Comparison of ENCODE assay signal across 17 mouse cellular contexts in genomic region chr13:110094998-110095397, GRCm38 (mm10).
DNase-seq lines count a peak whose midpoint lies in the region; ATAC-seq and TF ChIP-seq lines count a peak whose summit lies in the region.
"Had no signal": no experiment of that assay in that cellular context is flagged by ENCODE, and none has a peak within 500 bp of the region (broad histone marks: within the 10 kb centered on the region; RNA-seq: fewer than 3 reads in every experiment).

No protein-coding gene starts in this region.

- no peak overlapping the region for H3K4me3 ChIP-seq in embryonic facial prominence, embryonic 12.5 days
- no peak overlapping the region for H3K4me3 ChIP-seq in embryonic facial prominence, embryonic 10.5 days
- H3K4me3 ChIP-seq in forebrain, embryonic 14.5 days (ENCODE audit: low read depth, low read length), result no peak overlapping the region
- no peak overlapping the region for H3K4me3 ChIP-seq in hindbrain, embryonic 16.5 days (ENCODE audit: low read length)
- H3K4me3 ChIP-seq in midbrain, postnatal 0 days (ENCODE audit: low read depth, low read length), result no peak overlapping the region
- H3K4me3 ChIP-seq: heart, embryonic 12.5 days; limb, embryonic 13.5 days had no signal

- no peak for DNase-seq in embryonic facial prominence, embryonic 10.5 days (ENCODE audit: low spot score)
- peak; percentile 35 for DNase-seq in forebrain, embryonic 14.5 days (ENCODE audit: low spot score)
- no peak for DNase-seq in midbrain, postnatal 0 days (ENCODE audit: low spot score)
- DNase-seq in cerebellum, adult 11 months, result no peak
- no peak for DNase-seq in left cerebral cortex, postnatal 36 days (ENCODE audit: low spot score in 2 of 2)
- DNase-seq in adipocyte (ENCODE audit: low spot score), result no peak
- DNase-seq: cerebellum, adult 2 months; heart, postnatal 4 days; kidney, adult 11 months; lung, adult 18-20 months; lung, postnatal 4 days; right cerebral cortex, postnatal 25 days had no signal

- H3K9ac ChIP-seq in embryonic facial prominence, embryonic 12.5 days, result no peak overlapping the region
- no peak overlapping the region for H3K9ac ChIP-seq in forebrain, embryonic 14.5 days (ENCODE audit: low read length)
- H3K9ac ChIP-seq in hindbrain, embryonic 16.5 days (ENCODE audit: low read depth, low read length), result no peak overlapping the region
- no peak overlapping the region for H3K9ac ChIP-seq in midbrain, postnatal 0 days (replicated peaks; ENCODE audit: low read length, poor library complexity, severe bottlenecking)
- H3K9ac ChIP-seq: heart, embryonic 12.5 days; limb, embryonic 13.5 days had no signal

- peak overlapping the region; percentile 11; the same call in 1 of the 2 replicates for H3K27ac ChIP-seq in embryonic facial prominence, embryonic 12.5 days
- H3K27ac ChIP-seq in embryonic facial prominence, embryonic 10.5 days (replicated peaks), result no peak overlapping the region; the same call in 1 of the 2 replicates
- H3K27ac ChIP-seq in forebrain, embryonic 14.5 days (ENCODE audit: low read depth, low read length), result peak overlapping the region; percentile 27; the same call in 1 of the 2 replicates
- H3K27ac ChIP-seq in hindbrain, embryonic 16.5 days (ENCODE audit: low read depth, low read length), result peak overlapping the region; percentile 57; the same call in 1 of the 2 replicates
- peak overlapping the region; percentile 73 for H3K27ac ChIP-seq in midbrain, postnatal 0 days (ENCODE audit: low read depth, low read length)
- H3K27ac ChIP-seq: limb, embryonic 13.5 days had no signal

- 0 out of 2 replicates have a peak, but pooled peaks cover 4% of the 10 kb centered on the region for H3K4me1 ChIP-seq in embryonic facial prominence, embryonic 12.5 days
- peaks cover 8% of the 10 kb centered on the region; the same call in 1 of the 2 replicates for H3K4me1 ChIP-seq in embryonic facial prominence, embryonic 10.5 days
- peaks cover 9% of the 10 kb centered on the region for H3K4me1 ChIP-seq in forebrain, embryonic 14.5 days (ENCODE audit: control insufficient read depth, insufficient read depth, low read length)
- H3K4me1 ChIP-seq in hindbrain, embryonic 16.5 days (ENCODE audit: control insufficient read depth, insufficient read depth, low read depth, low read length), result peaks cover 19% of the 10 kb centered on the region
- no peaks in the 10 kb centered on the region for H3K4me1 ChIP-seq in midbrain, postnatal 0 days (ENCODE audit: insufficient read depth, low read length)

- H3K4me2 ChIP-seq in embryonic facial prominence, embryonic 12.5 days (replicated peaks), result no peak overlapping the region
- no peak overlapping the region for H3K4me2 ChIP-seq in forebrain, embryonic 14.5 days (ENCODE audit: low read length)
- H3K4me2 ChIP-seq in hindbrain, embryonic 16.5 days (ENCODE audit: low read length), result peak overlapping the region; percentile 19; the same call in 1 of the 2 replicates
- no peak overlapping the region for H3K4me2 ChIP-seq in midbrain, postnatal 0 days (ENCODE audit: low read depth, low read length, poor library complexity, severe bottlenecking)
- H3K4me2 ChIP-seq: heart, embryonic 12.5 days; limb, embryonic 13.5 days had no signal

- 81% methylated on average over 6 of the region's 6 CpGs for WGBS in embryonic facial prominence, embryonic 12.5 days
- WGBS in embryonic facial prominence, embryonic 10.5 days, result 84% methylated on average over 6 of the region's 6 CpGs
- 40% methylated on average over 6 of the region's 6 CpGs for WGBS in forebrain, embryonic 14.5 days
- 49% methylated on average over 6 of the region's 6 CpGs for WGBS in hindbrain, embryonic 16.5 days
- WGBS in midbrain, postnatal 0 days, result 34% methylated on average over 6 of the region's 6 CpGs

- ATAC-seq in embryonic facial prominence, embryonic 12.5 days (ENCODE audit: insufficient number of reproducible peaks, insufficient read depth, low FRiP score, low TSS enrichment), result peak; percentile 60; the same call in 1 of the 2 replicates
- ATAC-seq in forebrain, embryonic 14.5 days, result peak; percentile 45; the same call in 1 of the 2 replicates
- ATAC-seq in hindbrain, embryonic 16.5 days, result peak; percentile 67
- peak; percentile 73 for ATAC-seq in midbrain, postnatal 0 days (ENCODE audit: low FRiP score)

- no peaks in the 10 kb centered on the region for H3K36me3 ChIP-seq in embryonic facial prominence, embryonic 12.5 days
- no peaks in the 10 kb centered on the region for H3K36me3 ChIP-seq in embryonic facial prominence, embryonic 10.5 days (replicated peaks)
- no peaks in the 10 kb centered on the region for H3K36me3 ChIP-seq in forebrain, embryonic 14.5 days (ENCODE audit: control insufficient read depth, insufficient read depth, low read length)
- H3K36me3 ChIP-seq in hindbrain, embryonic 16.5 days (ENCODE audit: control insufficient read depth, insufficient read depth, low read length), result no peaks in the 10 kb centered on the region
- no peaks in the 10 kb centered on the region for H3K36me3 ChIP-seq in midbrain, postnatal 0 days (ENCODE audit: insufficient read depth, low read length)
- H3K36me3 ChIP-seq: heart, embryonic 12.5 days; limb, embryonic 13.5 days had no signal

- intact Hi-C loops in left cerebral cortex, postnatal 36 days (cut with DNase I), result no loop called here

- peak; percentile 68 for TF ChIP-seq CTCF in midbrain, postnatal 0 days (IDR thresholded peaks at IDR 0.05)

- H3K9me3 ChIP-seq in embryonic facial prominence, embryonic 12.5 days, result no peaks in the 10 kb centered on the region
- H3K9me3 ChIP-seq in embryonic facial prominence, embryonic 10.5 days, result no peaks in the 10 kb centered on the region
- no peaks in the 10 kb centered on the region for H3K9me3 ChIP-seq in forebrain, embryonic 14.5 days (replicated peaks; ENCODE audit: control insufficient read depth, low read length)
- H3K9me3 ChIP-seq in hindbrain, embryonic 16.5 days (ENCODE audit: control insufficient read depth, low read length), result no peaks in the 10 kb centered on the region
- no peaks in the 10 kb centered on the region for H3K9me3 ChIP-seq in midbrain, postnatal 0 days (ENCODE audit: low read length)
- H3K9me3 ChIP-seq: heart, embryonic 12.5 days; limb, embryonic 13.5 days had no signal

- no peaks in the 10 kb centered on the region for H3K27me3 ChIP-seq in embryonic facial prominence, embryonic 12.5 days
- H3K27me3 ChIP-seq in embryonic facial prominence, embryonic 10.5 days (replicated peaks; ENCODE audit: low read depth, poor library complexity, severe bottlenecking), result no peaks in the 10 kb centered on the region
- H3K27me3 ChIP-seq in forebrain, embryonic 14.5 days (replicated peaks; ENCODE audit: control insufficient read depth, insufficient read depth, low read length), result no peaks in the 10 kb centered on the region
- no peaks in the 10 kb centered on the region for H3K27me3 ChIP-seq in hindbrain, embryonic 16.5 days (replicated peaks; ENCODE audit: control insufficient read depth, insufficient read depth, low read length)
- H3K27me3 ChIP-seq in midbrain, postnatal 0 days (ENCODE audit: insufficient read depth, low read length), result no peaks in the 10 kb centered on the region
- H3K27me3 ChIP-seq: CH12.LX; heart, embryonic 12.5 days; limb, embryonic 13.5 days had no signal
